Mouse (Mus musculus) E14TG2a.4 (cell line): ENCODE data around the gene Runx1.

Experiments
- CTCF ChIP-seq: conservative IDR thresholded peaks from 2 replicates; pipeline ENCODE4 v1.5.1; 2014; ENCODE audit warnings: low read length
- NANOG ChIP-seq: IDR thresholded peaks from 2 replicates; pipeline ENCODE4 v1.6.1; 2014; ENCODE audit warnings: borderline replicate concordance, low read length, mixed read lengths
- POU5F1 ChIP-seq: IDR thresholded peaks from 2 replicates; pipeline ENCODE4 v1.6.1; 2014; ENCODE audit warnings: low read length, borderline replicate concordance

DNA sequence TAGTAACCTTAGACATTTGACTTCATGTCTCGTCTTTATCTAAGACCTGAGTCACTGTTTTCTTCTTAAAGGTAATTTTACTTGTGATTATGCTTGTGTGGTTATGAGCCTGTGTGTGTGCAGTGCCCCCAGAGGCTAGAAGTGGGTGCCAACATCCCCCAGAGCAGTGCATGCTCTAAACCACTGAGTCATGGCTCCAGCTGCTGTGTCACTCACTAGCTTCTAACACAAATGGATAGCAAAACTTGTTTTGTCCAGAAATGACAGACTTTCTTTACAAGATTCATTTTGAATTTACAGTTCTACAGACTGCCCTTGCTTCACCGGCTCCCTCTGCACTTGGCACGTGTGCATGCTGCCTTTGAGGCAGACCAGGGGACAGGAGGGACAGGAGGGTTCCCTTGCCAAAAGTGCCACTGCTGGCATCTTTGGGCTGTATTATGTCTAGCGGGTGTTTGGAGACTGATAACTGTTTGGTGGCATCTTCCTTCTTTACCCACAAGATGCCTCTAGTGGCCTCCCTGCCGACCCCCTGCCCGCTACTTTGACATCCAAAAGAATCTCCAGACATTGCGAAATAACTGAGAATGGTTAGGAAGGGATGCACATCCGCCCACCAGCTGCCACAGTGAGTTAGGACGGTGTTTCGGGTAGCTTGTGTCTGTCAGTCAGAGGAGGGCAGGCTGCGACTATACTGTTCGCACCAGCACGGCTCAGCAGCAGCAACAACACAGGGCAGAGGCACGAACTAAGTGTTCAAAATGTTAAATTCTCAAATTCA lies 217.6 kb downstream of the Runx1 start:
- no peak for TF ChIP-seq CTCF
- no peak for TF ChIP-seq NANOG
- TF ChIP-seq POU5F1, result no peak
